ENCODE assay signal across 8 mouse cellular contexts in the genomic region with DNA sequence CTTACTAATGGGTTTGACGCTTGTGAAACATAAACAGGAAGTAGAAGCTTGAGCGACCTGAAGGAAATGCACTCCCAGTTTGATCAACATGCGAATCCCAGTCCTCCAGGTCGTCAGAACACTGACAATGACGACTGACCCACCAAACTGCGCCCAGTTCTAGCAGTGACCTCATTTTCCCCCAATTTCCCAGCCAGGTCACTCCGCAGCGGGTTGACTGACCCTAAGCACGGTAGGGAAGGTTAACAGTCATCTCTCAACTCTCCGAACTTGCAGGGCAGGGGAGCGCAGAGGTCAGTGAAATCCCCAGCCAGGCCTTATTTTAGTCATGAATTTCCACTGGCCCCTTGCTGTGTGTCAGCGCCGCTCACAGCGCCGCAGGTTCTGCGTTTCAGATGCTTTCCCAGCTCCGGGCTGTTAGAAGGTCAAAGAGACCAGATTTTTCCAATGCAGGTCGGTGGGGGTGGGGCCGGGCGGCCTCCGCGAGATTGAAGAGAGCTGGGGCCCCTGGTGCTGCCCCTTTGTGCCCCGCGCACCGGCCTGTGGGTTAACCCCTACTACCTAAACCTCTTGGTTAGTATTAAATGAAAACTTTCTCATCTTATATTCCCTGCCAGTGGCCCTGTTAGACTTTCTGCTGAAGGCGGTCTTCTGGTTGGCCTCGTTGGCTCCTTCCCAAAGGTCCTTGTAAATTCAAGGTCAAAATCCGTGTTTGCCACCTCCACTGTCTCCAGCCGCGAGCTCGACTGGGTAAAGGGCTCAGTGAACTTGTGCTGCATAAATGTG. TPM values are rescaled to one million over a fixed set of nuclear protein-coding genes. Genes with fewer than 3 reads are reported as not detected.
DNase-seq lines count a peak whose midpoint lies in the region; ATAC-seq and TF ChIP-seq lines count a peak whose summit lies in the region.

No protein-coding gene starts in this region.

- H3K27me3 ChIP-seq in CH12.LX (replicated peaks), result no peaks in the 10 kb centered on the region
- no peaks in the 10 kb centered on the region for H3K27me3 ChIP-seq in forebrain, embryonic 15.5 days
- peaks cover 56% of the 10 kb centered on the region for H3K27me3 ChIP-seq in hindbrain, embryonic 10.5 days (ENCODE audit: insufficient read depth, poor library complexity, severe bottlenecking)
- H3K27me3 ChIP-seq in spleen, adult 2 months (ENCODE audit: control insufficient read depth, insufficient read depth, low read length), result no peaks in the 10 kb centered on the region

- peaks cover 5 to 18% of the 10 kb centered on the region in 2 experiments; a peak in 3 of 4 replicates for H3K4me1 ChIP-seq in CH12.LX (ENCODE audit: control insufficient read depth in 1 of 2, insufficient read depth in 2 of 2)
- H3K4me1 ChIP-seq in bone marrow, adult 2 months (ENCODE audit: control insufficient read depth, insufficient read depth, low read length), result peaks cover 4% of the 10 kb centered on the region; the same call in 1 of the 2 replicates
- peaks cover 27% of the 10 kb centered on the region for H3K4me1 ChIP-seq in forebrain, embryonic 15.5 days
- peaks cover 34% of the 10 kb centered on the region for H3K4me1 ChIP-seq in hindbrain, embryonic 10.5 days (replicated peaks)
- peaks cover 7% of the 10 kb centered on the region; the same call in 1 of the 2 replicates for H3K4me1 ChIP-seq in spleen, adult 2 months (ENCODE audit: control insufficient read depth, insufficient read depth, insufficient read length)

- WGBS in bone marrow, adult 2 months, result 6% methylated on average over 31 of the region's 31 CpGs
- 2% methylated on average over 31 of the region's 31 CpGs for WGBS in forebrain, embryonic 15.5 days
- WGBS in hindbrain, embryonic 10.5 days, result under 1% methylated on average over 31 of the region's 31 CpGs
- WGBS in spleen, adult 2 months, result 10% methylated on average over 31 of the region's 31 CpGs

- TF ChIP-seq CTCF in CH12.LX (conservative IDR thresholded peaks at IDR 0.05 in 1 of 2, IDR thresholded peaks at IDR 0.05 in 1 of 2; ENCODE audit: low read depth in 2 of 2, low read length in 2 of 2), result no peak; a peak in 1 of 4 replicates
- TF ChIP-seq CTCF in bone marrow, adult 2 months (IDR thresholded peaks at IDR 0.05; ENCODE audit: control insufficient read depth, insufficient read depth, low read length), result no peak
- TF ChIP-seq CTCF in left cerebral cortex, adult 2 months (IDR thresholded peaks at IDR 0.05), result no peak
- no peak for TF ChIP-seq CTCF in spleen, adult 2 months (IDR thresholded peaks at IDR 0.05; ENCODE audit: extremely low read depth, insufficient read depth, insufficient read length, insufficient replicate concordance)

- in situ Hi-C loops in CH12.LX (cut with MboI; ENCODE audit: low pct_ligation_motif_present, low pct_unique_long_range_greater_than_20kb, low sequenced_read_pairs), result no loop called here

- H3K36me3 ChIP-seq in CH12.LX (replicated peaks in 1 of 2; ENCODE audit: control insufficient read depth in 1 of 2, insufficient read depth in 1 of 2, low read length in 1 of 2), result peaks cover 2 to 12% of the 10 kb centered on the region in 2 experiments
- no peaks in the 10 kb centered on the region for H3K36me3 ChIP-seq in forebrain, embryonic 15.5 days
- no peaks in the 10 kb centered on the region for H3K36me3 ChIP-seq in hindbrain, embryonic 10.5 days
- H3K36me3 ChIP-seq in spleen, adult 2 months (ENCODE audit: control insufficient read depth, insufficient read depth, low read length), result no peaks in the 10 kb centered on the region

- peak overlapping the region; percentile 66 for H3K4me2 ChIP-seq in CH12.LX (ENCODE audit: insufficient read depth, low read depth, poor library complexity, severe bottlenecking)
- peak overlapping the region; percentile 99 for H3K4me2 ChIP-seq in forebrain, embryonic 15.5 days (replicated peaks)

- peak; percentile 96 for TF ChIP-seq EP300 in CH12.LX (IDR thresholded peaks at IDR 0.05; ENCODE audit: low read length)

- H3K4me3 ChIP-seq in CH12.LX (replicated peaks in 1 of 3; ENCODE audit: low read depth in 2 of 3, low read length in 2 of 3, poor library complexity in 1 of 3), result peak overlapping the region; percentile 40 to 83 (median 62)
- H3K4me3 ChIP-seq in bone marrow, adult 2 months (replicated peaks; ENCODE audit: control insufficient read depth, low read depth, low read length), result peak overlapping the region; percentile 65
- peak overlapping the region; percentile 65 for H3K4me3 ChIP-seq in forebrain, embryonic 15.5 days
- peak overlapping the region; percentile 64 for H3K4me3 ChIP-seq in hindbrain, embryonic 10.5 days
- peak overlapping the region; percentile 86 for H3K4me3 ChIP-seq in left cerebral cortex, adult 2 months
- peak overlapping the region; percentile 71; the same call in 1 of the 2 replicates for H3K4me3 ChIP-seq in spleen, adult 2 months (ENCODE audit: extremely low read depth, insufficient read depth, insufficient read length)

- peak; percentile 85 for DNase-seq in CH12.LX (ENCODE audit: extremely low read depth)
- DNase-seq in hindbrain, embryonic 10.5 days (ENCODE audit: low spot score), result peak; percentile 63
- DNase-seq in left cerebral cortex, adult 2 months (ENCODE audit: extremely low spot score in 1 of 2, low spot score in 2 of 2), result peak; percentile 41 to 55
- DNase-seq in spleen, adult 2 months (ENCODE audit: low read depth in 1 of 2, low spot score in 2 of 2), result peak; percentile 17 to 39
- no peak for DNase-seq in layer of hippocampus, adult 11-12 months (ENCODE audit: low spot score)

- intact Hi-C loops in left cerebral cortex, adult 2 months (cut with DNase I), result loop anchor here (2.0 kb wide), 1 partner anchor 64 kb away; no protein-coding TSS in a partner anchor

- peak; percentile 33 for TF ChIP-seq RAD21 in CH12.LX (IDR thresholded peaks at IDR 0.05; ENCODE audit: low read depth, low read length)

- peak; percentile 0; the same call in 1 of the 2 replicates for ATAC-seq in forebrain, embryonic 15.5 days (replicated peaks)
- ATAC-seq in megakaryocyte progenitor cell, adult 5-6 weeks (replicated peaks; ENCODE audit: poor library complexity), result peak; percentile 5; the same call in 1 of the 2 replicates

- H3K9ac ChIP-seq in CH12.LX (ENCODE audit: insufficient read depth, low read depth), result peak overlapping the region; percentile 79
- peak overlapping the region; percentile 67 for H3K9ac ChIP-seq in forebrain, embryonic 15.5 days (replicated peaks)

- TF ChIP-seq POLR2A in CH12.LX (IDR thresholded peaks at IDR 0.05; ENCODE audit: low read depth, low read length), result peak; percentile 15; the same call in 1 of the 2 replicates
- no peak for TF ChIP-seq POLR2A in bone marrow, adult 2 months (IDR thresholded peaks at IDR 0.05; ENCODE audit: borderline replicate concordance, control insufficient read depth, low read depth, low read length)
- no peak for TF ChIP-seq POLR2A in spleen, adult 2 months (IDR thresholded peaks at IDR 0.05; ENCODE audit: low read depth, low read length)

- peaks cover 29% of the 10 kb centered on the region for H3K79me2 ChIP-seq in CH12.LX (replicated peaks; ENCODE audit: control insufficient read depth, extremely low read depth, insufficient read depth, poor library complexity, severe bottlenecking)

- dilution Hi-C loops in CH12.LX (cut with MboI; ENCODE audit: extremely low pct_ligation_motif_present, extremely low pct_unique_long_range_greater_than_20kb, low sequenced_read_pairs), result no loop called here

- no peaks in the 10 kb centered on the region for H3K9me3 ChIP-seq in CH12.LX (replicated peaks; ENCODE audit: low read length)
- H3K9me3 ChIP-seq in forebrain, embryonic 15.5 days, result no peaks in the 10 kb centered on the region
- H3K9me3 ChIP-seq in hindbrain, embryonic 10.5 days, result no peaks in the 10 kb centered on the region

- peak overlapping the region; percentile 97 for H3K27ac ChIP-seq in CH12.LX (ENCODE audit: insufficient read depth, low read depth)
- peak overlapping the region; percentile 85 for H3K27ac ChIP-seq in bone marrow, adult 2 months (ENCODE audit: control insufficient read depth, insufficient read depth, low read depth, low read length, poor library complexity)
- H3K27ac ChIP-seq in forebrain, embryonic 15.5 days (replicated peaks), result peak overlapping the region; percentile 92
- peak overlapping the region; percentile 87 for H3K27ac ChIP-seq in hindbrain, embryonic 10.5 days
- peak overlapping the region; percentile 98 for H3K27ac ChIP-seq in left cerebral cortex, adult 2 months
- H3K27ac ChIP-seq in spleen, adult 2 months (ENCODE audit: insufficient read depth, low read length), result peak overlapping the region; percentile 92

TF ChIP-seq in CH12.LX, 34 proteins besides CTCF, POLR2A, EP300 and RAD21 (continues in another document):
- TF ChIP-seq KAT2A (IDR thresholded peaks at IDR 0.05; ENCODE audit: insufficient replicate concordance, low read length) (0 out of 2 replicates have a peak, but pooled peaks have one; percentile 43), CHD2 (IDR thresholded peaks at IDR 0.05; ENCODE audit: low read length) (peak; percentile 96), ZC3H11A (IDR thresholded peaks at IDR 0.05; ENCODE audit: low read depth, low read length) (no peak), E2F4 (IDR thresholded peaks at IDR 0.05; ENCODE audit: insufficient replicate concordance, low read depth, low read length) (0 out of 2 replicates have a peak, but pooled peaks have one; percentile 11), UBTF (IDR thresholded peaks at IDR 0.05; ENCODE audit: low read depth, low read length) (no peak), RCOR1 (conservative IDR thresholded peaks at IDR 0.05; ENCODE audit: low read depth, low read length) (peak; percentile 72), ZNF384 (IDR thresholded peaks at IDR 0.05; ENCODE audit: low read depth, low read length) (peak; percentile 38; the same call in 1 of the 2 replicates), GABPA (IDR thresholded peaks at IDR 0.05; ENCODE audit: insufficient replicate concordance, low read depth, low read length) (no peak), SMC3 (IDR thresholded peaks at IDR 0.05; ENCODE audit: low read depth, low read length) (peak; percentile 48), JUND (conservative IDR thresholded peaks at IDR 0.05; ENCODE audit: low read depth, low read length) (peak; percentile 77), ELF1 (IDR thresholded peaks at IDR 0.05; ENCODE audit: low read depth, low read length) (peak; percentile 74), ZKSCAN1 (IDR thresholded peaks at IDR 0.05; ENCODE audit: borderline replicate concordance, low read depth, low read length) (no peak)

RNA-seq across cellular contexts. Expression of a gene that starts 1.8 kb away (rescaled TPM):
- 77.7 and 130 TPM in 2 replicates for total RNA-seq in CH12.LX (2012; rRNA removed)
- total RNA-seq in CH12.LX (2014; rRNA removed), result 44.6 and 55.4 TPM in 2 replicates
- 109 and 117 TPM in 2 replicates for polyA plus RNA-seq in CH12.LX (2012; ENCODE audit: insufficient read length, low read depth)
- 3.8 and 6.9 TPM in 2 replicates for polyA plus RNA-seq in bone marrow, adult 2 months (2011; ENCODE audit: insufficient read depth, insufficient read length, low replicate concordance, missing spikeins)
- polyA plus RNA-seq in forebrain, embryonic 15.5 days (2015; fragmentation: Nextera tagmentation; extraction: Ambion mirVana), result 6.4 and 7.1 TPM in 2 replicates
- polyA plus RNA-seq in hindbrain, embryonic 10.5 days (2016; fragmentation: Nextera tagmentation; extraction: Ambion mirVana), result 1.7 and 1.9 TPM in 2 replicates
- total RNA-seq in left cerebral cortex, adult 2 months (2021), result 100 to 1,000 TPM; 127 to 159 TPM
- 3.4 and 3.5 TPM in 2 replicates for total RNA-seq in megakaryocyte progenitor cell, adult 5-6 weeks (2015)
- total RNA-seq in megakaryocyte progenitor cell, adult 5-6 weeks (2017), result 2.9 and 4.1 TPM in 2 replicates
- 8.1 and 10.2 TPM in 2 replicates for polyA plus RNA-seq in spleen, adult 2 months (2012; rRNA removed)
